Mouse (Mus musculus): ENCODE results near the gene Gm36210. TPM values are rescaled to one million over a fixed set of nuclear protein-coding genes. Genes with fewer than 3 reads are reported as not detected.
"Not testable (repeated sequence)": the region's sequence is repeated elsewhere in the genome, so short reads cannot be mapped to it uniquely, and the experiment has no call there.

Gm36210 gene
- polyA plus RNA-seq, 1 experiment: 0.08 TPM

- DNase-seq (ENCODE audit: low read depth in 1 of 2, low spot score in 2 of 2): no peak
- H3K4me1 ChIP-seq (ENCODE audit: control insufficient read depth, insufficient read depth, insufficient read length): peaks cover 4% of the 10 kb centered on the region; the same call in 1 of the 2 replicates
- H3K4me3 ChIP-seq (ENCODE audit: extremely low read depth, insufficient read depth, insufficient read length): no peak overlapping the region
- no peak for TF ChIP-seq POLR2A (IDR thresholded peaks at IDR 0.05; ENCODE audit: low read depth, low read length)
- TF ChIP-seq CTCF (IDR thresholded peaks at IDR 0.05; ENCODE audit: extremely low read depth, insufficient read depth, insufficient read length, insufficient replicate concordance): no peak
- H3K27ac ChIP-seq (ENCODE audit: insufficient read depth, low read length): peak overlapping the region; percentile 63
- no peaks in the 10 kb centered on the region for H3K27me3 ChIP-seq (ENCODE audit: control insufficient read depth, insufficient read depth, low read length)
- no peaks in the 10 kb centered on the region for H3K36me3 ChIP-seq (ENCODE audit: control insufficient read depth, insufficient read depth, low read length)
- 53% methylated on average over 1 of the region's 1 CpGs for WGBS
Observed at GRCm38 (mm10) chr7:4863041-4863440, 43.3 kb downstream of the Gm36210 start.

- DNase-seq (ENCODE audit: low read depth in 1 of 2, low spot score in 2 of 2); H3K36me3 ChIP-seq (ENCODE audit: control insufficient read depth, insufficient read depth, low read length); H3K27me3 ChIP-seq (ENCODE audit: control insufficient read depth, insufficient read depth, low read length); H3K4me3 ChIP-seq (ENCODE audit: extremely low read depth, insufficient read depth, insufficient read length); H3K4me1 ChIP-seq (ENCODE audit: control insufficient read depth, insufficient read depth, insufficient read length); H3K27ac ChIP-seq (ENCODE audit: insufficient read depth, low read length): not testable (repeated sequence)
- WGBS: 85% methylated on average over 3 of the region's 3 CpGs
Observed at GRCm38 (mm10) chr7:4860926-4861325, 45.4 kb downstream of the Gm36210 start.

GRCm38 (mm10) chr7:4859418-4859978 lies 46.8 kb downstream of the Gm36210 start:
- Histone ChIP-seq H3K27ac (ENCODE audit: insufficient read depth, low read length) (no peak overlapping the region), H3K4me1 (ENCODE audit: control insufficient read depth, insufficient read depth, insufficient read length) (no peaks in the 10 kb centered on the region), H3K36me3 (ENCODE audit: control insufficient read depth, insufficient read depth, low read length) (no peaks in the 10 kb centered on the region), H3K27me3 (ENCODE audit: control insufficient read depth, insufficient read depth, low read length) (no peaks in the 10 kb centered on the region), H3K4me3 (ENCODE audit: extremely low read depth, insufficient read depth, insufficient read length) (no peak overlapping the region)
- TF ChIP-seq POLR2A (IDR thresholded peaks at IDR 0.05; ENCODE audit: low read depth, low read length) (no peak), CTCF (IDR thresholded peaks at IDR 0.05; ENCODE audit: extremely low read depth, insufficient read depth, insufficient read length, insufficient replicate concordance) (no peak)
- no peak for DNase-seq (ENCODE audit: low read depth in 1 of 2, low spot score in 2 of 2)
- WGBS: 89% methylated on average over 12 of the region's 12 CpGs

- H3K4me1 ChIP-seq (ENCODE audit: control insufficient read depth, insufficient read depth, insufficient read length): no peaks in the 10 kb centered on the region
- H3K36me3 ChIP-seq (ENCODE audit: control insufficient read depth, insufficient read depth, low read length): no peaks in the 10 kb centered on the region
- no peak for TF ChIP-seq CTCF (IDR thresholded peaks at IDR 0.05; ENCODE audit: extremely low read depth, insufficient read depth, insufficient read length, insufficient replicate concordance)
- no peak for TF ChIP-seq POLR2A (IDR thresholded peaks at IDR 0.05; ENCODE audit: low read depth, low read length)
- WGBS: 82% methylated on average over 7 of the region's 7 CpGs
- no peaks in the 10 kb centered on the region for H3K27me3 ChIP-seq (ENCODE audit: control insufficient read depth, insufficient read depth, low read length)
- no peak for DNase-seq (ENCODE audit: low read depth in 1 of 2, low spot score in 2 of 2)
- no peak overlapping the region for H3K4me3 ChIP-seq (ENCODE audit: extremely low read depth, insufficient read depth, insufficient read length)
- H3K27ac ChIP-seq (ENCODE audit: insufficient read depth, low read length): no peak overlapping the region
Observed at GRCm38 (mm10) chr7:4857321-4857720, 49.0 kb downstream of the Gm36210 start.

GRCm38 (mm10) chr7:4856508-4856907 lies 49.8 kb downstream of the Gm36210 start:
- H3K4me3 ChIP-seq (ENCODE audit: extremely low read depth, insufficient read depth, insufficient read length): no peak overlapping the region
- 84% methylated on average over 9 of the region's 9 CpGs for WGBS
- no peak for DNase-seq (ENCODE audit: low read depth in 1 of 2, low spot score in 2 of 2)
- H3K27ac ChIP-seq (ENCODE audit: insufficient read depth, low read length): no peak overlapping the region
- no peak for TF ChIP-seq POLR2A (IDR thresholded peaks at IDR 0.05; ENCODE audit: low read depth, low read length)
- TF ChIP-seq CTCF (IDR thresholded peaks at IDR 0.05; ENCODE audit: extremely low read depth, insufficient read depth, insufficient read length, insufficient replicate concordance): no peak
- H3K4me1 ChIP-seq (ENCODE audit: control insufficient read depth, insufficient read depth, insufficient read length): no peaks in the 10 kb centered on the region
- no peaks in the 10 kb centered on the region for H3K36me3 ChIP-seq (ENCODE audit: control insufficient read depth, insufficient read depth, low read length)
- no peaks in the 10 kb centered on the region for H3K27me3 ChIP-seq (ENCODE audit: control insufficient read depth, insufficient read depth, low read length)

GRCm38 (mm10) chr7:4853613-4854012 lies 52.7 kb downstream of the Gm36210 start:
- no peak for DNase-seq (ENCODE audit: low read depth in 1 of 2, low spot score in 2 of 2)
- Histone ChIP-seq H3K4me3 (ENCODE audit: extremely low read depth, insufficient read depth, insufficient read length) (no peak overlapping the region), H3K27me3 (ENCODE audit: control insufficient read depth, insufficient read depth, low read length) (no peaks in the 10 kb centered on the region), H3K4me1 (ENCODE audit: control insufficient read depth, insufficient read depth, insufficient read length) (no peaks in the 10 kb centered on the region), H3K27ac (ENCODE audit: insufficient read depth, low read length) (no peak overlapping the region), H3K36me3 (ENCODE audit: control insufficient read depth, insufficient read depth, low read length) (no peaks in the 10 kb centered on the region)
- 82% methylated on average over 3 of the region's 3 CpGs for WGBS
- TF ChIP-seq CTCF (IDR thresholded peaks at IDR 0.05; ENCODE audit: extremely low read depth, insufficient read depth, insufficient read length, insufficient replicate concordance) (no peak), POLR2A (IDR thresholded peaks at IDR 0.05; ENCODE audit: low read depth, low read length) (no peak)

- TF ChIP-seq CTCF (IDR thresholded peaks at IDR 0.05; ENCODE audit: extremely low read depth, insufficient read depth, insufficient read length, insufficient replicate concordance) (no peak), POLR2A (IDR thresholded peaks at IDR 0.05; ENCODE audit: low read depth, low read length) (no peak)
- H3K36me3 ChIP-seq (ENCODE audit: control insufficient read depth, insufficient read depth, low read length): no peaks in the 10 kb centered on the region
- no peaks in the 10 kb centered on the region for H3K27me3 ChIP-seq (ENCODE audit: control insufficient read depth, insufficient read depth, low read length)
- DNase-seq (ENCODE audit: low read depth in 1 of 2, low spot score in 2 of 2): no peak
- no peaks in the 10 kb centered on the region for H3K4me1 ChIP-seq (ENCODE audit: control insufficient read depth, insufficient read depth, insufficient read length)
- no peak overlapping the region for H3K4me3 ChIP-seq (ENCODE audit: extremely low read depth, insufficient read depth, insufficient read length)
- H3K27ac ChIP-seq (ENCODE audit: insufficient read depth, low read length): no peak overlapping the region
- WGBS: 88% methylated on average over 8 of the region's 8 CpGs
Observed at GRCm38 (mm10) chr7:4851315-4851688, 55.0 kb downstream of the Gm36210 start.
